Comparison of ENCODE assay signal across 19 mouse cellular contexts in the genomic region with DNA sequence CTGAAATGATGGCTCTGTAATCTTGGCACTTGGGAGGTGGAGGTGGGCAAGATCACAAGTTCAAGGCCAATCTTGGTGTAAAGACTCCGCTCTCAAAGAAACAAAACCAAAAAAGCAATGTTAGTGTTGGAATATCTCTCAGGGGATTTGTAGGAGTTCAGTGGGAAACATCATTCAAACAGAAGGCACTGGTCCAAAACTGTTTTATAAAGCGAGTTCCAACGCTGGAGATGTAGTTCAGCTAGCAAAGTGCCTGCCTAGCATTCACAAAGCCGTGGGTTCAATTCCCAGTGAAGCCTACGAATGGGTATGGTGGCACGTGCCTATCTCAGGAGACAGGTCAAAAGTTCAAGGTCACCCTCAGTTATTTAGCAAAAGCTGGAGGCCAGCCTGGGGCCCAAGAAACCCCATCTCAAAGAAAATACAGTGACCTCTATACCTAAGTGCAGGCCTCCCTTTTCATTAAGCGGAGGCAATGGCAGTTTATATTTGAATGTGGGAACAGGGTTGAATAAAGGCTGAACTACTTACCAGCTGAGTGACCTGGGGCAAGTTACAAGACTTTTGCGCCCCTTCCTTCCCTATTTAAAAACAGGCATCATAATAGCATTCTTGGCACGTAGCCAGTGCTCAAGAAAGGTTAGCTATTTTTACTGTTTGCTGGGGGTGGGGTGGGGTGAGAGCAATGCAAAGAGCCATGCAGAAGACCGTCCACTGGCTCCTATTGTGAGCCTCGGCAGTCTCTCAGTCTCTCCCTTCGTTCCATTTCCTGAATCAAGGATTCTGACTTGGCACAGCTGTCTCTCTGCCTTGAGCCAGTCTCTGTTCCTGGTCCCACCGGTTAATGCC. TPM values are rescaled to one million over a fixed set of nuclear protein-coding genes. Genes with fewer than 3 reads are reported as not detected.
DNase-seq lines count a peak whose midpoint lies in the region; ATAC-seq and TF ChIP-seq lines count a peak whose summit lies in the region.
"Had no signal": no experiment of that assay in that cellular context is flagged by ENCODE, and none has a peak within 500 bp of the region (broad histone marks: within the 10 kb centered on the region; RNA-seq: fewer than 3 reads in every experiment).

No protein-coding gene starts in this region.

- DNase-seq in heart, adult 11 months: no peak
- peak; percentile 14 for DNase-seq in adipocyte (ENCODE audit: low spot score)
- peak; percentile 39 to 40 for DNase-seq in heart, postnatal 10 days
- no peak for DNase-seq in kidney, postnatal 4 days
- no peak for DNase-seq in thymus, postnatal 36 days
- DNase-seq in retina, embryonic 14.5 days (ENCODE audit: low spot score): no peak
- DNase-seq: cerebellum, postnatal 10 days; embryo, embryonic 11 days; lung, postnatal 14 days; right cerebral cortex, postnatal 14 days; thymus, postnatal 25 days had no signal

- no peak for ATAC-seq in heart, embryonic 12.5 days (ENCODE audit: insufficient number of reproducible peaks, low FRiP score)
- ATAC-seq: forebrain, embryonic 13.5 days; Patski had no signal

- H3K27ac ChIP-seq in heart, embryonic 12.5 days (ENCODE audit: poor library complexity, severe bottlenecking): no peak overlapping the region; the same call in 1 of the 2 replicates
- H3K27ac ChIP-seq: forebrain, embryonic 13.5 days; hindbrain, embryonic 12.5 days; limb, embryonic 15.5 days; stomach, postnatal 0 days had no signal

- intact Hi-C loops in heart, postnatal 10 days (cut with DNase I): no loop called here

- H3K4me1 ChIP-seq in heart, embryonic 12.5 days (replicated peaks): peaks cover 15% of the 10 kb centered on the region
- peaks cover 73% of the 10 kb centered on the region for H3K4me1 ChIP-seq in E14TG2a.4 (replicated peaks; ENCODE audit: low read depth, low read length)
- H3K4me1 ChIP-seq: hindbrain, embryonic 12.5 days; megakaryocyte, embryonic 14.5 days had no signal

- H3K9ac ChIP-seq in heart, embryonic 12.5 days: no peak overlapping the region
- H3K9ac ChIP-seq: forebrain, embryonic 13.5 days; hindbrain, embryonic 12.5 days; limb, embryonic 15.5 days had no signal

- H3K36me3 ChIP-seq in heart, embryonic 12.5 days: no peaks in the 10 kb centered on the region
- peaks cover 51% of the 10 kb centered on the region for H3K36me3 ChIP-seq in E14TG2a.4 (ENCODE audit: insufficient read depth, low read length)
- H3K36me3 ChIP-seq: hindbrain, embryonic 12.5 days; limb, embryonic 15.5 days had no signal

- no peak for TF ChIP-seq CTCF in E14TG2a.4 (conservative IDR thresholded peaks at IDR 0.05; ENCODE audit: low read length)

- peaks cover 11% of the 10 kb centered on the region; the same call in 1 of the 2 replicates for H3K9me3 ChIP-seq in heart, embryonic 12.5 days (replicated peaks)
- no peaks in the 10 kb centered on the region for H3K9me3 ChIP-seq in E14TG2a.4 (ENCODE audit: low read length)
- H3K9me3 ChIP-seq: forebrain, embryonic 13.5 days; hindbrain, embryonic 12.5 days; limb, embryonic 15.5 days; megakaryocyte, embryonic 14.5 days had no signal

- H3K4me2 ChIP-seq in heart, embryonic 12.5 days: peak overlapping the region; percentile 45
- H3K4me2 ChIP-seq: forebrain, embryonic 13.5 days; hindbrain, embryonic 12.5 days; limb, embryonic 15.5 days had no signal

- H3K27me3 ChIP-seq in heart, embryonic 12.5 days (replicated peaks): peaks cover 34% of the 10 kb centered on the region
- H3K27me3 ChIP-seq in E14TG2a.4 (ENCODE audit: insufficient read depth, low read length): no peaks in the 10 kb centered on the region
- H3K27me3 ChIP-seq: forebrain, embryonic 13.5 days; limb, embryonic 15.5 days; Patski had no signal

- no peak overlapping the region for H3K4me3 ChIP-seq in heart, embryonic 12.5 days
- peak overlapping the region; percentile 68 for H3K4me3 ChIP-seq in E14TG2a.4 (replicated peaks; ENCODE audit: low read length)
- H3K4me3 ChIP-seq: forebrain, embryonic 13.5 days; hindbrain, embryonic 12.5 days; limb, embryonic 15.5 days; megakaryocyte, embryonic 14.5 days had no signal

- 54% methylated on average over 13 of the region's 13 CpGs for WGBS in heart, embryonic 12.5 days

RNA-seq across cellular contexts. Expression of a gene that starts 32.0 kb away (rescaled TPM):
- polyA plus RNA-seq in heart, embryonic 12.5 days (2016; fragmentation: Nextera tagmentation; extraction: Ambion mirVana): 0.73 and 0.95 TPM in 2 replicates
- total RNA-seq in heart, postnatal 10 days (2021): under 1 TPM; 0.22 to 0.26 TPM

RNA-seq across cellular contexts. Expression of a gene that starts 42.6 kb away (rescaled TPM):
- polyA plus RNA-seq in heart, embryonic 12.5 days (2016; fragmentation: Nextera tagmentation; extraction: Ambion mirVana): 51.9 and 58.7 TPM in 2 replicates
- total RNA-seq in heart, postnatal 10 days (2021): 10 to 100 TPM; 40.9 to 46.2 TPM

Comparison
In these comparisons a context has a peak if more than half of its experiments do, and no peak if none do; other contexts are left out.
1. DNase-seq: peak in adipocyte (single experiment) and heart, postnatal 10 days (2 of 2); none in heart, adult 11 months (single experiment), kidney, postnatal 4 days (0 of 2), thymus, postnatal 36 days (0 of 2) and retina, embryonic 14.5 days (single experiment).